Mouse (Mus musculus) layer of hippocampus, adult 2 months (tissue): ENCODE data around the gene Vps8. TPM values are rescaled to one million over a fixed set of nuclear protein-coding genes. Genes with fewer than 3 reads are reported as not detected.

ENCODE experiments used
- DNase-seq, 2 experiments: peaks; one replicate each; pipeline ENCODE4 v3.0.0; 2022; ENCODE audit warnings: low spot score in 2 of 2
- H3K27ac ChIP-seq: fragments of 200-600 bp; 2 replicates; pipeline ENCODE4 v1.8.1; 2022
- H3K4me3 ChIP-seq: fragments of 200-600 bp; 2 replicates; pipeline ENCODE4 v1.8.1; 2022; ENCODE audit warnings: mild to moderate bottlenecking
- CTCF ChIP-seq: fragments of 200-600 bp; conservative IDR thresholded peaks from 2 replicates; pipeline ENCODE4 v1.8.1; 2022; ENCODE audit warnings: antibody characterized with exemption, mild to moderate bottlenecking, moderate library complexity
- long read RNA-seq, 2 experiments: library from polyadenylated mRNA; stranded (forward); transcript quantifications; one replicate each; pipeline ENCODE4 v2.0.0; 2021; ENCODE audit warnings: borderline mapping rate in 2 of 2
- total RNA-seq, 2 experiments: library from RNA; stranded (reverse); gene quantifications; 2 replicates each; pipeline ENCODE4 v1.2.3; 2021

Vps8 gene
- total RNA-seq = 10 to 100 TPM; 55.1 to 55.9 TPM
- long read RNA-seq, experiment 1, full-length matches to known transcripts = 25 of 31 reads
- long read RNA-seq, experiment 1, partial matches to known transcripts = 3 of 31 reads
- long read RNA-seq, experiment 1, other reads (novel, unspliced or antisense) = 3 of 31 reads
- long read RNA-seq, experiment 2, full-length matches to known transcripts = 35 of 54 reads
- long read RNA-seq, experiment 2, partial matches to known transcripts = 8 of 54 reads
- long read RNA-seq, experiment 2, other reads (novel, unspliced or antisense) = 11 of 54 reads

DNA sequence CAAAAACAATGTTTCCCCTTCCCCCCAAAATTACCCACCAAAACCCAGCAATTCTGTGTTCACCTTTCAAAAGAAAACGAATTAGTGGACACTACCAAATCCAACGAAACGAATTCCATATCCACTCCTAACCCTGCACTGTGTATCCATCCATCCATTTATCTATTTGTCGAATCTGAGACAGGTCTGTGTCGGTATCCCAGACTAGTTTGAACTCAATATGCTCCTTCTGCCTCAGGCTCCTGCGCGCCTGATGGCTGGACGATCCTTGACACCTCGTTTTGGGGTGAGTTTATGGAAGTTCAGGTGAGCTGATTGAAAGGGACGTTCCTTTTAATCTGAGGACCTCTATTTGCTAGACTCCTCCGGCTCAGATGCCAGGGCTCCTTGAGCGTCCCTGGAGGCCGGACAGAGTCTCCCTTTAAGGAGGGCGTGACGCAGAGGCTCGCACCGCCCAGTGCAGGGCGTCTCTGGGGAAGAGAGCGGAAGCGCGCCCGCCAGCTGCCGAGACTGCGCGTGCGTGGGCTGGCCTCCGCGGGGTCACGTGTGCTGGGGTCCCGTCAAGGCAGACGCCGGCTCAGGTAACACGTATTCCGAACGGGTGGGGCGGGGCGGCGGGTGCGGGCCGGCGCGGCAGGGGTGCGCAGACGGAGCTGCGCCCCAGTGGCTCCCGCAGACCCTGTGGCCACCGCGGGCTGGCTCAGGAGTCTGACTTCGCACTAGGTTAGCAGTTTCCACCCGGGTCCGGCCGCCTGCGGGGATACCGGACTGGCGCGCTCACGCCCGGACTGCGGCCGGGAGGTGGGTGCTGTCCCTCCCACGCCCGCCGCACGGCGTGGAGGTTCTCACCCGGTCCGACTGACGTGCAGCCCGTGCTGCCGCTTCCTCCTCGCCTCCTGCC is at the start of gene Vps8:
Gene Vps8 (plus strand): TSS at position 474 of the 901 bp plus-strand sequence.
- peak; percentile 46 for TF ChIP-seq CTCF
- H3K4me3 ChIP-seq = peak within 1 kb of the TSS; percentile 100
- DNase-seq = peak; percentile 89 to 90
- peak within 1 kb of the TSS; percentile 92 for H3K27ac ChIP-seq

DNA sequence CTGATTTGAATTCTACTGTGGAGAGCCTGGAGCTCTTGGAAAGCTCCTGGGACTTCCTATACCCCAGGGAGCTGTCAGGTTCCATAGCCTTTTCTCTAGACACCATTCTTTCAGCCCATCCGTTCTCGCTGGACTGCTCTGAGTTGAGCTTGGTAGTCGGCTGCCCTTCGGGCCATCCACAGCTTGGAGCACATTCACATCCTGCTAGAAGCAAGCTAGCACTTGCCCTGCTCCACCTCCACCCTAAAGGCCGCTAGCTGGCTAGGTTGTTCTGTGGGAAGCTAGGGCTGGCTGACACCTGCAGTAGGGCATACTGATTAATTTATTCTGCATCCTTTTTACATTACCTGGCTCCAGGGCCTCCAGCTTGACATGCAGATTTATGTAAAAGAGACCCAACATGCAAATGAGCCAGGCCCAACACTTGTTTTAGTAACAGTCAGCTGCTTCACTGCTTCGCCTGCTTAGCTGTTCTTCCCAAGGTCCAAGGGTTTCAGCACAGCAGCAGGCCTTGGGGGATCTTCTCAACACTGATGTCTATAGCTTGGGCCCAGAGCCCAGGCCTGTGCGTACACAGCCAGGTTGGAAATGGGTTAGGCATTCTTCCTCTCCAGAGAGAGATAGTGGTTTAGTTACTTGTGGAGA is 49.5 kb upstream of the Vps8 start:
- DNase-seq = no peak
- TF ChIP-seq CTCF = no peak
- Histone ChIP-seq H3K27ac (peak overlapping the region; percentile 72), H3K4me3 (no peak overlapping the region)

DNA sequence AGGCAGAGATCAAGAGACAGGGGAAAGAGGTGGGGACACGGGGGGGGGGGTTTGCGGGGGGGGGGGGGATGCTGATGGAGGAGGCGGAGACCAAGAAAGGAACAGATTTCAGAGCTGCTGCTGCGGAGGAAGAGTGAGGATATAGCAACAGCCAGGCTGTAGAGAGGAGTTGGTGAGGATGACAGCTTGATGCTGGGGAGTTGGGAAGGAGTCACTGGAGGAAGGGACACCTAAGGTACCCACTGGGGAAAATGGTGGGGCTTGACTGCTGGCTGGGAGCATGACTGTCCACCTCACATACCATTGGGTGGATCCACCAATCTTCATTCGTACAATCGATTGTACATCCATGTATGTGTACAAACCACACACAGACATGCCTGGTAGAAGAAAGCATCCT is 48.9 kb upstream of the Vps8 start:
- TF ChIP-seq CTCF = no peak
- H3K4me3 ChIP-seq = no peak overlapping the region
- peak overlapping the region; percentile 55 for H3K27ac ChIP-seq
- DNase-seq = no peak

DNA sequence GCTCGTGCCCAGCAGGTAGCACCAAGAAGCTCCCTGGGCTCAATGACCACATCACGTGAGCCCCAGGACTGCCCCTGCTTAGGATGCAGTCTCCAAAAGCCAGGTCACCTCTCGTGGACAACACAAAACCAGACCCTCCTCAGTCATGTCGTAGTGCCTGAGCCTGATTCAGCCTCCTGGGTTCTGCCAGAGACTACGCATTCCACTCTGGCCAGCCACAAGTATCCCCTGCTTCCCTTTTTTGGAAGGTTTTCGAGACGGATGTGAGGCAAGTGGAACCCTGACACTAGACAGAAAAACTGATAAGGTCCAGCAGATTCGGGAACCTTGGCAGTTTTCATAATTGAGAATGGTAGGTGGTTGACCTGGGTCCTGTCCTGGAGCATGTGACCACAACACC is 47.8 kb upstream of the Vps8 start:
- H3K4me3 ChIP-seq = no peak overlapping the region
- TF ChIP-seq CTCF = no peak
- no peak for DNase-seq
- no peak overlapping the region for H3K27ac ChIP-seq

DNA sequence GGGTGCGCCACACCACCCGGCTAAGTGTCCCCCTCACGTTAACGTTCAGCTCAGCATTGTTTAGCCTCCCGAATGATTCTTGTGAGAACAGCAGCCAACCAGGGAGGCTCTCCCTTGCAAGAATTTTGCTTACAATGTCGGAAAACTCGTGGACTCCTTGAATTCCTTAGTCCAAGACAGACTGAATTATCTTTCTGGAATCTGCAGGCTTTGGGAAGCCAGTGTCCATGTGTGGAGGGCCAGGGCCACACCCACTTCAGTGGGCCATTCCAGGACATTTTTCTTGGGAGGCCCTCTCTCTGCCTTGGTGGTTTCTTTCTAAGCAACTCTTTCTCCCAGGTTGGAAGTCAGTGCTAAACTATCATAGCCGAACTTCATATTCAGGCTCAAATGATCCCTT is 46.6 kb upstream of the Vps8 start:
- no peak for DNase-seq
- Histone ChIP-seq H3K4me3 (no peak overlapping the region), H3K27ac (no peak overlapping the region)
- no peak for TF ChIP-seq CTCF

DNA sequence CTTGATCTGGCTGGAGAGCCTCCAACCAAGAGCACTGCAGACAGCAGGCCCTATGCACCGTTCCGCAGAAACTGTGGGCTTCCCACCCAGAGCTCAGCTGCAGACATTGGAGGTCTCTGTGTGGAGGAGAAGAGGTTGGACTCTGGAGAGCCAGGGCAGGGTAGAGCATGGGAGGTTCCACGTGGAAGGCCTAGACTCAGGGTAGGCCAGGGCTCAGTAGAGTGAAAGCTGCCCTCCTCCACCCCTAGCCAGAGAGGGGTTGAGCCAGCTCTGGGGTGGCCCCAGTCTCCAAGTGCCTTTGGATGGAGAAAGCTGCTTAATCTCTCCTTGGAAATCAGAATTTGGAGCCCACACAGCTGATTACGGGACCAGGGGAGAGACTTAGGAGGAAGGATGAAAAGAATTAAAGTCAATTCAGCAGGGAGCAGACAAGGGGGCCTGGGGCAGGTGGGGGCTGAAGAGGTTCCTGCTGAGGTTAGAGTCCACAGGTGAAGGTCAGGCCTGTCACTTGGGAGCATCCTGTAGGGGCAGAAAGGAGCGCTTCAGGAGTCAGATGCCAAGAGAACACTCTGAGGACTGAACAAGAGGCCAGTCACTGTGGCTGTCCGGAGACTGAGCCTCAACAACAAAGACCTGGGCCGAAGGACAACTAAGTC is 45.8 kb upstream of the Vps8 start:
- DNase-seq = no peak
- no peak for TF ChIP-seq CTCF
- H3K27ac ChIP-seq = no peak overlapping the region
- H3K4me3 ChIP-seq = no peak overlapping the region

DNA sequence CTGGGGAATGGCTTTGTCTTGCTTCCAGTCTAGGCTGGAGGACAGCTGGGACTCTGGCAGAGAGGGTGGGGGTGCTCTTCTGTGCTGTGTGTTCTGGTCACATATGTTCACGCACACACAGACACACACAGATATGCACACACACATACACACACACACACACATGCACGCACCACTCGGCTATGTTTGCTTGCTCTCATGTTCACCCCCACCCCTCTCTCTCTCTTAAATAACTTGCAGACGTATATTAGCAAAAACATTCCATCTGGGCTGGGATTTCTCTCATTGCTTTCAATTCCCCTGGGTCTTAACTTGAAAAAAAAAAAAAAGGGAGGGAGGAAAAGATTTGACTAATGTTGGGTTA is 45.3 kb upstream of the Vps8 start:
- no peak overlapping the region for H3K4me3 ChIP-seq
- no peak for TF ChIP-seq CTCF
- DNase-seq = no peak
- no peak overlapping the region for H3K27ac ChIP-seq

DNA sequence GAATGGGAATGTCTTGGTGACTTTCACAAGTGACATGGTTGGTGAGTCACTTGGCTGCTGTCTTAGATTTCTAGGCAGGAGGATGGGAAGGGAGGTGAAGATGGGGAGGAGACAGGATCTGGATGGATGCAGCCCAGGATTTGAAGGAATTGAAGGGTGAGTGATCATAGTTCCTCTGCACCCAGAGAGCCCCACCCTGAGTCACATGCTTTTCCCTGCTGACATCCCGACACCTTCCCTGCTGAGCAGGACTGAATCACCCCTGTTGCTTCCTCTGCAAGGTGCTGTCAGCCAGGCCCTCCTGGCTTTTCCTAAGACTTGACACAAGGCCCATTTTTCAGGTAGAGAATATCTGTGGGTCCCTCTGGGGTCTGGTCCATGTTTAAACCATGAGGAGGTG is 41.4 kb upstream of the Vps8 start:
- Histone ChIP-seq H3K4me3 (no peak overlapping the region), H3K27ac (no peak overlapping the region)
- no peak for DNase-seq
- no peak for TF ChIP-seq CTCF

DNA sequence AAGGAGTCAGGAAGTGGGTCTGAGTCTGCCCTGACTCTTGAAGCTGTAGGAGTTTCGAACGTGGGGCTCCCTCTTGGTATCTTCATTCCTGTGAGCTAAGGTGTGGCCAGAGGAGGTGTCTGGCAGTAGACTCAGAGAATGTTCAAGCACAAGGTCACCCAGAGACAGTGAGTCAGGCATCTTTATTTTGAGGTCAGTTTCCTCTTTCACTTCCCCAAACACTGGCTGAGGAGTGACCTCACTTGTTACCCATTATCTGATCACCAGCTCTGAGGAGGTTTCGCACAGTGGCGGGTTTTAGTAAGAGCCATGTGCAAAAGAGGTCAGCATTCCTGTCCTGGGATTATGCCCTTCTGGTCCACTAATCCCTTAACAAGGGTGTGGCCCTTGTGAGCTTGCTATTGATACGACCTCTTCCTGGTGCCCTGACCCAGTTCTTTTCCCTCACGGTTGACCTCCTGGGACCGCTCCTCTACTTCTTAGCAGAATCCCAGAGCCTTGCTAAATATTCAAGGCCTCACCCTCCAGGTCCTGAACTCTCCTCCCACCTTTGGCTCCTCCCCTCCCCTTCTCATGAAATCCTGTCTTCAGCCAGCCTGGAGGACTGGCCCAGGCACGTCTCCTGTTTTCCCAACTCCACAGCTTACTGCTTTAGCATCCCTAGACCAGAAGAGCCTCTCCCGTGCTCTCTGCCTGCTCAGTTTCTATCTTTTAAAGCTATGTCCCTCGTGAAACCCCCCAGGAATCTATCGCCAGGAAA is 40.6 kb upstream of the Vps8 start:
- TF ChIP-seq CTCF = no peak
- H3K27ac ChIP-seq = no peak overlapping the region
- no peak overlapping the region for H3K4me3 ChIP-seq
- DNase-seq = no peak

DNA sequence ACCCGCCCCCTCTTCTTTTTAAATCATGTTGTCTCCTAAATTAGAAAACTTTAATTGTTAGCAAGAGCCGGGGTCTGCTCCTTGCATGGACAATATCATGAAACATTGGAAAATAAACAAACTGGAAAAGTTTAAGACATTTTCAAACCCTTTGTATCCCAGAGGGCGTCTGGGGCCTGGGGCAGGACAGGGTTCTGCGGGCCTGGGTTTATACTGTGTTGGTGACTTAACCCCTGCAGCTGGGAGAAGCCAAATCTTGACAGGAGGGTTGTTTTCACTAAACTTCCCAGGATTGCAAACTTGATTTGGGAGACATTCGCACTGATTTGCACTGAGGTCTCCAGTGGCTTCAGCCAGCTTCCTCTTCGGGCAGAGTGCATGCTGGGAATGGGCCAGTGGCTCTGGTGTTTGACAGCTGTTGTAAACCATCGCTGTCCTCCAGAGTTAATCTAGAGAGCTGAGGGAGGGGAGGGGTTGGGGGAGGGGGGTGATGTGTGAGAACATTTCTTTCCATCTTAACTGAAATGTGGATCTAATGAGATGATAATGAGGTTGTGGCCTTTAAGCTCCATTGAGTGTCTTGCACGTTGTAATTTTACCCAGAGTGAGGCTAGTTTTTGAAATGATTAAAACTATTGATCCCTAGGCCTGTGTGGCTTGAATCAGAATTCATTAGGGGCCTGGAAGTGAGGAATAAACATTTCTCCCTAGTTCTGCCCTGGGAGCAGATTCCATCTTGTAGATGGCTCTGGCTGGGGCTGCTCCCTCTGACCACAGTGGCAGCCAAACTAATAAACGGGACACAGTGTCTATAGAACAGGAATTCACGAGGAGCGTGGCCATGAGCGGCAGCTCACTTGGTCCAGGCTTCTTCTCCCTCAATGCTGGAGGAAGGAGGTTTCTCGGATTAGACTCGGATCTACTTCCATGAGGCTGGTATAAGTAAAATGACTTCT is 36.7 kb upstream of the Vps8 start:
- no peak overlapping the region for H3K27ac ChIP-seq
- TF ChIP-seq CTCF = no peak
- H3K4me3 ChIP-seq = no peak overlapping the region
- DNase-seq = no peak

DNA sequence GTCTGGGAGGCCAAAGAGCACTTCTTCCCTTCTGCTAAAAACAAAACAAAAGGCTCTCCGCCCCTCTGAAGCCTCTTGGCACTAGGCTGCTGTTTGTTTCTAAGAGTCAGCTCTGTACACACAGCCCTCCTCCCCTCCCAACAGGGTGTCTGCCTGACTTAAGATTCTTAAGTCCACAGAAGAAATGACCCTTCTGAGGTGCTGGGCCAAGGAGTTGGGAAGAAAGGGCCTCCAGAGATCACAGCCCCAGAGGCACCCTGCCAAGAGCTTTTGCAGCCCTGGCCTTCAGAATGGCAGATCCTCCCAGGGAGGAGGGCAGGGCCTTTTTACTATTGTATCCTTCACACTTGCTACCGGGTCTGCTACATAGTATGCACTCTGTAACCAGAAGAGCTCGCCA is 33.6 kb upstream of the Vps8 start:
- Histone ChIP-seq H3K4me3 (no peak overlapping the region), H3K27ac (no peak overlapping the region)
- no peak for DNase-seq
- no peak for TF ChIP-seq CTCF
